Mouse (Mus musculus) bone marrow, adult 2 months (tissue): ENCODE results near the gene Hspe1. TPM values are rescaled to one million over a fixed set of nuclear protein-coding genes. Genes with fewer than 3 reads are reported as not detected.
A peak's percentile ranks its signal among the peaks of the same experiment; 100 is the strongest.
"Not testable (repeated sequence)": the region's sequence is repeated elsewhere in the genome, so short reads cannot be mapped to it uniquely, and the experiment has no call there.

ENCODE experiments used
- H3K27ac ChIP-seq: fragments of 200-500 bp; 2 replicates; pipeline ENCODE4 v1.5.1; 2012; ENCODE audit warnings: low read depth, mild to moderate bottlenecking, control low read depth, inconsistent platforms, low read length; ENCODE audit not compliant: control insufficient read depth, poor library complexity, insufficient read depth
- H3K4me1 ChIP-seq: fragments of 200-500 bp; 2 replicates; pipeline ENCODE4 v1.6.1; 2011; ENCODE audit warnings: low read length; ENCODE audit not compliant: control insufficient read depth, insufficient read depth
- H3K4me3 ChIP-seq: fragments of 200-500 bp; replicated peaks from 2 replicates; pipeline ENCODE3; 2011; ENCODE audit warnings: mild to moderate bottlenecking, low read depth, low read length, control low read depth; ENCODE audit not compliant: control insufficient read depth
- CTCF ChIP-seq: fragments of 200-500 bp; IDR thresholded peaks from 2 replicates; pipeline ENCODE4 v1.5.1; 2011; ENCODE audit warnings: low read length, control low read depth; ENCODE audit not compliant: control insufficient read depth, insufficient read depth
- POLR2A ChIP-seq: fragments of 200-500 bp; IDR thresholded peaks from 2 replicates; pipeline ENCODE4 v1.6.1; 2011; ENCODE audit warnings: low read depth, mild to moderate bottlenecking, control low read depth, low read length, borderline replicate concordance; ENCODE audit not compliant: control insufficient read depth
- WGBS: fragments of 180-500 bp; shearing (Covaris S2); methylation state at CpG from one replicate; pipeline ENCODE4 v1.1.7; 2018; 5-methylcytosine and 5-hydroxymethylcytosine counted together
- polyA plus RNA-seq: library from polyadenylated mRNA; stranded (reverse); fragments of >200 nt; gene quantifications from 2 replicates; pipeline ENCODE4 v1.2.4, GENCODE M21; 2011; ENCODE audit warnings: low replicate concordance; ENCODE audit not compliant: missing spikeins, insufficient read depth, insufficient read length

Gene Hspe1
- polyA plus RNA-seq, 1 experiment, result 218 TPM

- H3K27ac ChIP-seq, result no peak overlapping the region
- no peaks in the 10 kb centered on the region for H3K4me1 ChIP-seq
- TF ChIP-seq CTCF (no peak), POLR2A (no peak)
- no peak overlapping the region for H3K4me3 ChIP-seq
- WGBS, result 64% methylated on average over 5 of the region's 5 CpGs
These were observed 35.1 kb downstream of the Hspe1 start for GRCm38 (mm10) chr1:55123046-55123445.

DNA sequence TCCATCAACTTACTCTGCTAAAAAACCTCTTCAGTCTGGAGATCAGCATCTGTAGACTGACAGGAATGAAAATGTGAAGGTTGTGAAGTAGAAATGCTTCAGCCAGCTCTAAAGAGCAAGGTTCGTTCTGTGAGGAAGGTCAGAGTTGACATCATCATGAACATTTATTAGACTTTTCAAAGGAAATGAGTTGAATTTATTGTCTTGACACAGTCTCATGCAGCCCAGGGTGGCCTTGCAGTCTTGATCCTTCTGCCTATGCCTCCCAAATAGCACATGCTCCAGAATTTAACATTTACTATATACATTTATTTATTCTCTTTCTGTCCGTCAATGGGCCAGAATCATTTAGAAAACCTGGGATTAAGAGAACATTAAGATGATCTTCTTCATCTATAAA lies 35.6 kb downstream of the Hspe1 start:
- Histone ChIP-seq H3K4me1 (no peaks in the 10 kb centered on the region), H3K27ac (no peak overlapping the region), H3K4me3 (no peak overlapping the region)
- WGBS, result 95% methylated on average over 2 of the region's 2 CpGs
- TF ChIP-seq POLR2A, result no peak
- TF ChIP-seq CTCF, result no peak

DNA sequence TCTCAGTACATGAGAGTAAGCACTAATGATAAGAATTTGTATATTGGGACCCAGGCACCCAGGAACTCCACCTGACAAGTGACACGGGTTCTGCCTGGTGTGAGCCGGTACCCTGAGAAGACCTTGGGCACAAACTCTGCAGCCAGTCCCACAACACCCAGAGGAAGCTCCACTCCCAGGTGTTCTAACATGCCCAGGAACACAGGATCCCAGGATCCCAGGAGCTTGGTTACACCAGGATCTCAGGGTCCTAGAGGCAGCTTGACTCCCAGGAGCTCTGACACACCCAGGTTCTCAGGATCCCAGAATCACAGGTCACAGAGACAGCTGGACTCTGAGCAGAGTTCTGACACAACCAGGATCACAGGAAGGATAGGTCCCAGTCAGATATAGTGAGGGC lies 36.2 kb downstream of the Hspe1 start:
- not testable (repeated sequence) for H3K27ac ChIP-seq, H3K4me3 ChIP-seq
- WGBS, result 93% methylated on average over 2 of the region's 2 CpGs

GRCm38 (mm10) chr1:55129716-55130115 lies 41.8 kb downstream of the Hspe1 start:
- TF ChIP-seq CTCF (no peak), POLR2A (no peak)
- peaks cover 2% of the 10 kb centered on the region; the same call in 1 of the 2 replicates for H3K4me1 ChIP-seq
- no peak overlapping the region for H3K4me3 ChIP-seq
- 49% methylated on average over 5 of the region's 5 CpGs for WGBS
- H3K27ac ChIP-seq, result 0 out of 2 replicates have a peak overlapping the region, but pooled peaks have one; percentile 9

More for the DNA sequence above, 36.2 kb downstream of the Hspe1 start:
- H3K4me1 ChIP-seq, result not testable (repeated sequence)

DNA sequence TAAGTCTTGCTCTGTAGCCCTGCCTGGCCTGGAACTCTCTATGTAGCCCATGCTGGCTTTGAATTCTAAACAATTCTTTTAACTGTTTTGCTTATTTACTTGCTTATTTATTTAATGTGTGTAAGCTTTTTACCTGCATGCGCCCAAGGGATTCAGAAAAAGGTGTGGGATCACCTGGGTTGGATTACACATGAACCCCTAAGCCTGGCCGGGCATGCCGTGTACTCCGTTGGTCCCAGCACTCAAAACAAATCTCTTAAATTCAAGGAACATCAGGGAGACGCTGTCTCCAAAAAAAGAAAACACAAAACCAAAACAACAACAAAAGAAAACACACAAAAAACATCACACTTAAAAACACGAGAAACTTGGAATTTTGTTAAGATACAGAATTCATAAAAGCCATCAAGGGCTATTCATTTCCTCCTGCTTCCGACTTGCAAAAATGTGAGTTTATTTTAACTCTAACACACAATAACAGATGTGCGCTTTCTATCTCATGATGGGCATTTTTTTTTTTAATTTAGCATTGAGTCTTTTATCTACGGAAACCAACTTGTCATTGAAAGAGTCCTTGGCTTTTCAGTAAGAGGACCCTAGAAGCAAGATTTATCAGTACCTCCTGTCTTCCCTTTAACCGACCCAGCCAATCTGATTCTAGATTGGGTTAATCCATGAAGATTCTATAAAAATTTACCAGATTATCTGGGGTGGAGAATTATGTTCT lies 42.4 kb downstream of the Hspe1 start:
- 54% methylated on average over 10 of the region's 10 CpGs for WGBS
- TF ChIP-seq POLR2A, result no peak
- TF ChIP-seq CTCF, result no peak
- H3K4me1 ChIP-seq, result peaks cover 2% of the 10 kb centered on the region; the same call in 1 of the 2 replicates

GRCm38 (mm10) chr1:55130943-55131401 lies 43.0 kb downstream of the Hspe1 start, which contains the start of gene Mob4:
Gene Mob4 (plus strand): TSS chr1:55131231.
- peak within 1 kb of the TSS; percentile 82 for H3K4me3 ChIP-seq
- H3K27ac ChIP-seq, result peak within 1 kb of the TSS; percentile 98
- WGBS, result under 1% methylated on average over 42 of the region's 42 CpGs
- H3K4me1 ChIP-seq, result peaks cover 2% of the 10 kb centered on the region; the same call in 1 of the 2 replicates
- TF ChIP-seq POLR2A (peak; percentile 91), CTCF (no peak)

More for the DNA sequence above, 42.4 kb downstream of the Hspe1 start:
- Histone ChIP-seq H3K27ac (peak overlapping the region; percentile 98), H3K4me3 (peak overlapping the region; percentile 82)

DNA sequence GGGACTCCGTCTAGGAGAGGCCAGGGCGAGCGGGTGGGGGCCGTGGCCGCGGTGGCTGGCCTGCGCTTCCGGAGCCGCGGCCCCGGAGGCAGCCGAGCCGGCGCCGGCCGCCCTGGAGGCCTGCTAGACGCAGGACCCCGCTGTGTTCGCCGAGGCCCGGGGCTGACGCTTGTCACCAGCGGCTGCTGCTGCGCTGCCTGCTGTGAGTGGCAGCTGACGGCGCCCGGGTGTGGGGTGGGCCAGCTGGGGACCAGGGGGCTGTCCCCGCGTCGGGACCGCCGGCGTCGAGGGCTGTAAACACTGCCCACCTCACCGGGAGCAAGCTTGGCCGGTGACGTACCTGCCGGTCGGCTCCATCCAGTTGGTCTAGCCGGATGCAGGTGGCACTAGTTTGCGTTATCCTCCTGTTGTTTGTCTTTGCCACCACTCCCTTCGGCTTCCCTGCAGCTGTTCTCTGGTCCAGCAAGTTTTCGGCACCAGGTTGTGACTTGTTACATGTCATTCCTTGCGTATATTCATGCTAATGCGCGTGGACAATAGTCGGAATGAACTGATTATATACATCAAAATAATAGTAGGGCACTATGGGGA lies 43.6 kb downstream of the Hspe1 start:
- under 1% methylated on average over 47 of the region's 47 CpGs for whole genome bisulfite sequencing
- TF ChIP-seq CTCF (no peak), POLR2A (no peak)
- H3K4me3 ChIP-seq, result peak overlapping the region; percentile 76
- peak overlapping the region; percentile 98 for H3K27ac ChIP-seq
- peaks cover 2% of the 10 kb centered on the region; the same call in 1 of the 2 replicates for H3K4me1 ChIP-seq

DNA sequence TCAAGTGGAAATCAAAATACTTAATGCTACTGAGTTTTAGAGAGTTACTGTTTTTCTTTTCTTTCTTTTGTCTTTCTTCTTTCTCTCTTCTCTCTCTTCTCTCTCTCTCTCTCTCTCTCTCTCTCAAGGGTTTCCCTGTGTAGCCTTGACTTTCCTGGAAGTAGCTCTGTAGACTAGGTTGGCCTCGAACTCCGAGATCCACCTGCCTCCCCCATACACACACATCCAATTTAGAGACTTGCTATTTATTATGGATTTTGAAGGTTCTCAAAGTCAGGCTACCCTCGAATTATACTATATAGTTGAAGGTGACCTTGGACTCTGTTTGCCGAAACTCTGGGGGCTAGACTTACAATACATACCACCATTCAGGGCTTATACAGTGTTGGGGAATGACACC lies 44.4 kb downstream of the Hspe1 start:
- 51% methylated on average over 4 of the region's 4 CpGs for WGBS
- TF ChIP-seq CTCF (no peak), POLR2A (no peak)
- Histone ChIP-seq H3K27ac (no peak overlapping the region), H3K4me3 (peak overlapping the region; percentile 42), H3K4me1 (peaks cover 2% of the 10 kb centered on the region; the same call in 1 of the 2 replicates)
